Mouse (Mus musculus): ENCODE measurements around the gene Rptn. TPM values are rescaled to one million over a fixed set of nuclear protein-coding genes. Genes with fewer than 3 reads are reported as not detected.
"Not testable (repeated sequence)": the region's sequence is repeated elsewhere in the genome, so short reads cannot be mapped to it uniquely, and the experiment has no call there.

Gene Rptn
- total RNA-seq (2021), result not detected
- long read RNA-seq, experiment 1, result 0 reads
- long read RNA-seq, experiment 2, result 0 reads

DNA sequence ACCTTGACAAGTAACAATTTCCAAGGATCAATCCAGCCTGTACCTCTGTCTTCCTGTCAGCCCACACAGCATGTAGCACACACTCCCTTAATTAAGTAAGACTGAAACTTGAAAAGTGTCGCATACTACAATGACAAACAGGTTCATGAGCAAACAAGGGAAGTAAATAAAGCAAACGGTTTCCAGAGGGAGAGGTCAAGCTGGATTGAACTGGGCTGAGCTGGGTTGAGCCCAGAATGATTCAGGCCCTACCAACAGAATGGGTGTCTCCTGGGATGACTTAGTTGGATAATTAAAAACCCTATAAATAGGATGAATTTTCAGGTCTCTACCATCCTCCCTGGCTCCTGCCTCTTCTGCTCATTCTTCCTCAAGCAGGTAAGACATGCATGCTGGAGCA, at the start of gene Rptn:
Gene Rptn (plus strand): TSS at position 334 of the 400 bp plus-strand sequence.
- no peak for DNase-seq

GRCm38 (mm10) chr3:93346896-93347295, 46.6 kb upstream of the Rptn start:
- DNase-seq, result no peak

DNA sequence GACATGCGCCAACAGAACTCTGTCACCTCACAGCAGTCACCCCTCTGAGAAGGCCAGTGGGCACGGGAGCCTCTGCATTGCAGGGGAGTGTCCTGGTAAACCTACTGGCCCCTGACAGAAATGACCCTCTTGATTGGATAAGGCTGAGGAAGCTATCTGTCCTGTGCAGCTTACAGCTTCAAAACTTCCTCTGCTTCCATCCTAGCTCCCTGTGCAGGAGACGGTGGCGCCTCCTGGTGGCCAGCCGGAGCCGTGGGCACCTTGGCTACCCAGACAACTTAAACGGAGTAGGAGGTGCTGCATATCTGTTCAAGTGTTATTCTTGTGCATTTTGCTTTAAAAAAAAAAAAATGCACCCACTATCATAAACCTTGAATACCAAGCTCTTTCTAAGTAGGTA, 33.5 kb upstream of the Rptn start:
- DNase-seq, result peak; percentile 71

- DNase-seq, result no peak
Measured at GRCm38 (mm10) chr3:93361933-93362574, 31.4 kb upstream of the Rptn start.

GRCm38 (mm10) chr3:93366966-93367575, 26.4 kb upstream of the Rptn start:
- no peak for DNase-seq

DNA sequence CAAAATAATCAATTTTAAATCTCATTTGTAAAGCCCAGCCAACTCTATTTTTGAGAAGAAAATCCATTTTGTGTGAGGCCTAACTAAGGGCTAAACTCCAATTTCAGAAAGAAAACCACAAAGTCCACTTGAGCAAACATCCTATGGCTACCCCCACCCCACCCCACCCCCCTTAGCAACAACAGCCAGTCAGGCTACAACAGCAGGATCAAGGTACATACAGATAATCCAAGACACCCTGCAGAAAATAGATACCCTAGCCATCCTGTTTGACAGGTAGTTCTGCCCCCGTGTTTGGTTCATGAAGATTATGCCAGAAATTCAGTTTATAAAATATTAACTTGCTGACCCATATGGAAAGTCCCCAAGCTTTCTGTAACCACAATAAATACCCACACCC, 25.3 kb upstream of the Rptn start:
- no peak for DNase-seq

GRCm38 (mm10) chr3:93373416-93373815, 20.1 kb upstream of the Rptn start:
- no peak for DNase-seq

DNA sequence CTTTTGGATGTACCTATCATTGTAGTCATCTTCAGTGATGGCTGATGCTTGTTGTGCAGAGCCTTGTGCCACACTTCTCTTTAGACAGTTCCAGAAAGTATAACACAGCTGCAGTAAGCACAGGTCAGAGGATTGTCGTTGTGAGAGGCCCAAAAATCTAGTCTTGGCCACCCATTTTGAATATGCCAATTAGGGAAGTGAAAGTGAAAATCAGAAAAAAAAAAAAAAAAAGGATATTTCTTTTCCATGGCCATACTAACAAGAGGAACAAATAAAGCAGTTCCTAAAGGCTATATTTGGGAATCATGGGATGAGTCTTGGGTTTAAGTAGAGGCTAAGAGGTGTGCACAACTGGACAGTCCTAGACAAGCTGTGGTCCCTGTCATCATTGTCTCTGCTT, 18.3 kb upstream of the Rptn start:
- no peak for DNase-seq

DNA sequence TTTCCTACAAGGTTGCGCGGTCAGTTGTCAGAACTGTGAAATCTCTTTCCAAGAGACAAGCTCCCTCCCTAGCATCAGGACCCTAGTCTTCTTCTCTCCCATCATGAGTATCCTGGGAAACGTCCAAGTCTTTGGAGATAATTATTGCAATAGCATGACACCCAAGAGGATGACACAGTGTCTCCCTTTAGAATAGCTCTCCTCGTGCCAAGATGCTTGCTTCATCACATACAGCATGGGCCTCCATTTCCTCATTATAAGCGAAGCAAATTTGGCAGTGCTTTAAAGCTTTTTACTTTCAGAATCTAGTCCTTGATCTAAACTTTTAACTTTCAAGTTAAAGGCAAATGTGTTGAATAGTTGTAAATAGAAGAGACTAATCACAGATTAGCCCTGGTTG, 17.9 kb upstream of the Rptn start:
- no peak for DNase-seq

DNA sequence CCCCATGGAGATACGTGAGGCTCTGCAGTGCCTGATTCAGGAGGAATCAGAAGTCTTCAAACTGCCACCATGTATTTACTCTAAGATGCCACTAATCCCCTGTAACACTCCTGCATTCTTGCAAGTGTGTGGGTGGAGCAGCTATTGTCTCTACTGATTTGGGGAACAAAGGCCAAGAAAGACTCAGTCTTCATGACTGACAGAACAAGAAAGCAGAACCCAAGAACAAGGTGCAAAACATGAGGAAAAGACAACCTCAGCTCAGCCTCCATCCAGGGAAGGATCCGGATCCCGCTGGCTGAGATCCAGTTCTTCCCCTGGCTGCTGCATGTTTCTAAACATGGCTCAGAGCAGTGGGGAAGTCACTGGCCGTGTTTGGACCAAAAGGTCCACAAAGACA, 15.4 kb upstream of the Rptn start:
- DNase-seq, result no peak

DNA sequence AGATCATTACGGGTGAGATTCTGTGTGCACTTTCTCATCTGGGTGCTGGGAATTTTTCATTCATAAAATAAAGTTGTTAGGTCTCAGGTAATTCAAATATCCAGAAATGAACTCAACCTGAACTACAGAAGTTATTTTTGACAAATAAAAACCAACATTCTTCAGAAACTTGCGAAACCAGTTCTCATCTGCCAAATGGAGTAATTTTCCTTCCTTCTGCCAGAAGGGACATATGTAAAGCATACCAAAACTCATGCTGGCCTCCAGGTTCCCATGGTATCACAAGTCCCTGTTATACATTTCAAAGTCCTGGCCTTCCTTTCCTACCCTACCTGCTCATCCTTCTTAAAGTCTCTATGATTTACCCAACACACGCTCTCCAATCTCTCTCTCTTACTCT, 10.4 kb downstream of the Rptn start:
- DNase-seq, result no peak

DNA sequence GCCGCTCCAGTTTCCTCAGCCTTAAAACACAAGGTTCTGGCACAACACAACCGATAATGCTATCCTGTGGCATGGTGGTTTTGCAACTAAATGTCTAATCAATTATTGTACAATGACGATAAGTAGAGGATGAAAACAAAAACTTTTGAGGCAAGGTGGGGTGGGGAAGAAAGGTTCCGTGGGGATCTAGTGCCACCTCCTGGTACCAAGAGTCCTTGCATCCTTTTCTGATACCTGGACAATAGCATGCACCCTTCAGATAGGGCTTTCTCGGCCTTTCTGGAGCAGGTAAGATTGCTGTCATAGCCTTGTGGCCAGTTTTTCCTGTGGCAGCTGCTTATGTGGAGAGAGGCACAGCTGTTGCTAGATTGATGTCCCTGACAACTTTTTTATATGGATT, 13.5 kb downstream of the Rptn start:
- DNase-seq, result no peak

GRCm38 (mm10) chr3:93411905-93412304, 18.4 kb downstream of the Rptn start:
- no peak for DNase-seq

DNA sequence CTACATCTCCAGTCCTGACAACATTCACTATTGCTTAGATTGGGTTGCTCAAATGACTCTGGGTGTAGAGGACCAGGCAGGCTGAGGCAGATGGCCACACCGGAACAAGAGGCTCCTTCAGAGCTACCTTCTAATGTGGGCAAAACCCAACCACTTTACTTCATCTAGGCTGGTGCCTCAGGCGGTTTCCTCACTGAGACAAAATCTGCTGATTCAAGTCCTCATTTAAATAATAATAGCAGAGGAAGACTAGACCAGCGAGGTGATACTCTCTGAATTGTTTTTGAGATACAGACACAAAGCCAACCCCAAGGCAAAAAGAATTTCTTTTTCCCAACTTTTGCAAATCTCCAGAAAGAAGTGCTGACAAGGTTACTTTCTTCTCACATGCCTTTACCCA, 38.2 kb downstream of the Rptn start:
- DNase-seq, result no peak

- DNase-seq, result no peak
Measured at GRCm38 (mm10) chr3:93442030-93442429, 48.5 kb downstream of the Rptn start, which contains the start of gene Tchh. Tchh (plus strand) TSS chr3:93442330.

GRCm38 (mm10) chr3:93443501-93444101, 50.1 kb downstream of the Rptn start:
- peak; percentile 6 for DNase-seq

- DNase-seq, result peak; percentile 54
Measured at GRCm38 (mm10) chr3:93444343-93445164, 51.1 kb downstream of the Rptn start.

DNA sequence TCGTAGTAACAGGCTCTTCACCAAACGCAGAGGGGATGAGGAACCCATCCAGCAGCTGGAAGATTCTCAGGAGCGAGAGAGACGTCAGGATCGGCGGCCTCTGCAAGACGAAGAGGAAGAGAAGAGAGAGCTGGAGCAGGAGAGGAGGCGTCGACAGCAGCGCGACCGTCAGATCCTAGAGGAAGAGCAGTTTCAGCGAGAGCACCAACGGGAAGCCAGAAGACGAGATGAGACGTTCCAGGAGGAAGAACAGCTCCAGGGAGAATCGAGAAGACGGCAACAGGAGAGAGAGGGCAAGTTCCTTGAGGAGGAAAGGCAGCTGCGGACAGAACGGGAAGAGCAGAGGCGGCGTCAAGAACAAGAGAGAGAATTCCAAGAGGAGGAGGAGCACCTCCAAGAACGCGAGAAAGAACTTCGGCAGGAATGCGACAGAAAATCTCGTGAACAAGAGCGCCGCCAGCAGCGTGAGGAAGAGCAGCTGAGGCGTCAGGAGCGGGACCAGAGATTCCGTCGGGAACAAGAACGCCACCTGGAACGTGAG, 51.7 kb downstream of the Rptn start:
- DNase-seq, result peak; percentile 19

GRCm38 (mm10) chr3:93446128-93446755, 52.7 kb downstream of the Rptn start:
- DNase-seq, result peak; percentile 7

DNA sequence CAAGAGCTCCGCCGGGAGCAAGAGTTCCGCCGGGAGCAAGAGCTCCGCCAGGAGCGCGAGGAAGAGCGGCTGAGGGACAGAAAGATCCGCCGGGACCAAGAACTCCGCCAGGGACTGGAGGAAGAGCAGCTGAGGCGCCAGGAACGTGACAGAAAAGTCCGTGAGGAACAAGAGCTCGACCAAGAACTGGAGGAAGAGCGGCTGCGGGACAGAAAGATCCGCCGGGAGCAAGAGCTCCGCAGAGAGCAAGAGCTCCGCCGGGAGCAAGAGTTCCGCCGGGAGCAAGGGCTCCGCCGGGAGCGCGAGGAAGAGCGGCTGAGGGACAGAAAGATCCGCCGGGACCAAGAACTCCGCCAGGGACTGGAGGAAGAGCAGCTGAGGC, 53.2 kb downstream of the Rptn start:
- not testable (repeated sequence) for DNase-seq

DNA sequence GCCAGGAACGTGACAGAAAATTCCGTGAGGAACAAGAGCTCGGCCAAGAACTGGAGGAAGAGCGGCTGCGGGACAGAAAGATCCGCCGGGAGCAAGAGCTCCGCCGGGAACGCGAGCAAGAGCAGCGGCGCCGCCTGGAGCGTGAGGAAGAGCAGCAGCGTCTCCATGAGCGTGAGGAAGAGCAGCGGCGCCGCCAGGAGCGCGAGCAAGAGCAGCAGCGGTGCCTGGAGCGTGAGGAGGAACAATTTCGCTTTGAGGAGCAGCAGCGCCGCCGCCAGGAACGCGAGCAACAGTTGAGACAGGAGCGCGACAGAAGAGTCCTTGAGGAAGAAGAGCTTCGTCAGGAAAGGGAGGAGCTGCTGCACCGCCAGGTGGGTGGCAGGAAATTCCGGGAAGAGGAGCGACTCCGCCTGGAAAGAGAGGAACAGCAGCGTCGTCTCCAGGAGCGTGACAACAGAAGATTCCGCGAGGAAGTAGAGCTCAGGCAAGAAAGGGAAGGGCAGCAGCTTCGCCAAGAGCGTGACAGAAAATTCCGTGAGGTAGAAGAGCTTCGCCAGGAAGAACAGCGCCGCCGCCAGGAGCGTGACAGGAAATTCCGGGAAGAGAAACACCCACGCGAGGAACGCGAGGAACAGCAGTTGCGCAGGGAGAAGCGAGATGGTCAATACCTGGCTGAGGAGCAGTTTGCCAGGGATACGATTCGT, 53.8 kb downstream of the Rptn start:
- peak; percentile 23 for DNase-seq

All from gastrocnemius, postnatal 10 days (tissue).